Mouse (Mus musculus): ENCODE data around the gene Urad. TPM values are rescaled to one million over a fixed set of nuclear protein-coding genes. Genes with fewer than 3 reads are reported as not detected.

Gene Urad
- polyA plus RNA-seq, 1 experiment from 2014 or later, result not detected

GRCm38 (mm10) chr5:147305856-147306637 is 16.2 kb downstream of the Urad start:
- Histone ChIP-seq H3K9me3 (replicated peaks) (no peaks in the 10 kb centered on the region), H3K4me1 (peaks cover 22% of the 10 kb centered on the region), H3K27me3 (replicated peaks) (peaks cover 99% of the 10 kb centered on the region), H3K27ac (replicated peaks) (no peak overlapping the region), H3K9ac (replicated peaks) (no peak overlapping the region), H3K4me3 (replicated peaks) (peak overlapping the region; percentile 8; the same call in 1 of the 2 replicates), H3K4me2 (peak overlapping the region; percentile 11), H3K36me3 (no peaks in the 10 kb centered on the region)
- WGBS, result under 1% methylated on average over 58 of the region's 58 CpGs
- ATAC-seq (ENCODE audit: low FRiP score), result no peak

- Histone ChIP-seq H3K4me2 (no peak overlapping the region), H3K4me1 (peaks cover 22% of the 10 kb centered on the region), H3K9me3 (replicated peaks) (no peaks in the 10 kb centered on the region), H3K4me3 (replicated peaks) (no peak overlapping the region; the same call in 1 of the 2 replicates), H3K36me3 (no peaks in the 10 kb centered on the region), H3K27ac (replicated peaks) (no peak overlapping the region), H3K9ac (replicated peaks) (no peak overlapping the region), H3K27me3 (replicated peaks) (peaks cover 98% of the 10 kb centered on the region)
- ATAC-seq (ENCODE audit: low FRiP score), result no peak
- under 1% methylated on average over 16 of the region's 16 CpGs for WGBS
Measured at GRCm38 (mm10) chr5:147305166-147305565, 17.1 kb downstream of the Urad start.

- under 1% methylated on average over 53 of the region's 54 CpGs for WGBS
- H3K4me3 ChIP-seq (replicated peaks), result no peak overlapping the region
- no peak overlapping the region for H3K27ac ChIP-seq (replicated peaks)
- H3K9ac ChIP-seq (replicated peaks), result no peak overlapping the region
- ATAC-seq (ENCODE audit: low FRiP score), result no peak
- H3K27me3 ChIP-seq (replicated peaks), result peaks cover 98% of the 10 kb centered on the region
- no peaks in the 10 kb centered on the region for H3K9me3 ChIP-seq (replicated peaks)
- peaks cover 26% of the 10 kb centered on the region for H3K4me1 ChIP-seq
- no peaks in the 10 kb centered on the region for H3K36me3 ChIP-seq
- H3K4me2 ChIP-seq, result no peak overlapping the region
Measured at GRCm38 (mm10) chr5:147304276-147305155, 17.7 kb downstream of the Urad start.

- Histone ChIP-seq H3K4me1 (peaks cover 29% of the 10 kb centered on the region), H3K9me3 (replicated peaks) (no peaks in the 10 kb centered on the region), H3K27ac (replicated peaks) (no peak overlapping the region), H3K4me3 (replicated peaks) (no peak overlapping the region), H3K4me2 (no peak overlapping the region), H3K27me3 (replicated peaks) (peaks cover 98% of the 10 kb centered on the region), H3K9ac (replicated peaks) (no peak overlapping the region), H3K36me3 (no peaks in the 10 kb centered on the region)
- 6% methylated on average over 13 of the region's 13 CpGs for WGBS
- no peak for ATAC-seq (ENCODE audit: low FRiP score)
Measured at GRCm38 (mm10) chr5:147302746-147303400, 19.4 kb downstream of the Urad start.

GRCm38 (mm10) chr5:147302141-147302540 is 20.1 kb downstream of the Urad start:
- H3K27ac ChIP-seq (replicated peaks), result no peak overlapping the region
- 11% methylated on average over 8 of the region's 8 CpGs for WGBS
- H3K4me2 ChIP-seq, result no peak overlapping the region
- H3K4me3 ChIP-seq (replicated peaks), result no peak overlapping the region
- peaks cover 29% of the 10 kb centered on the region for H3K4me1 ChIP-seq
- peaks cover 98% of the 10 kb centered on the region for H3K27me3 ChIP-seq (replicated peaks)
- H3K9ac ChIP-seq (replicated peaks), result no peak overlapping the region
- no peaks in the 10 kb centered on the region for H3K9me3 ChIP-seq (replicated peaks)
- ATAC-seq (ENCODE audit: low FRiP score), result no peak
- no peaks in the 10 kb centered on the region for H3K36me3 ChIP-seq

- no peaks in the 10 kb centered on the region for H3K9me3 ChIP-seq (replicated peaks)
- H3K9ac ChIP-seq (replicated peaks), result no peak overlapping the region
- no peak overlapping the region for H3K4me3 ChIP-seq (replicated peaks)
- no peak overlapping the region for H3K4me2 ChIP-seq
- ATAC-seq (ENCODE audit: low FRiP score), result no peak
- WGBS, result 4% methylated on average over 10 of the region's 10 CpGs
- peaks cover 25% of the 10 kb centered on the region for H3K4me1 ChIP-seq
- no peaks in the 10 kb centered on the region for H3K36me3 ChIP-seq
- H3K27me3 ChIP-seq (replicated peaks), result peaks cover 95% of the 10 kb centered on the region
- H3K27ac ChIP-seq (replicated peaks), result no peak overlapping the region
Measured at GRCm38 (mm10) chr5:147301781-147302070, 20.5 kb downstream of the Urad start.

GRCm38 (mm10) chr5:147300917-147301780 is 21.1 kb downstream of the Urad start:
- 4% methylated on average over 21 of the region's 21 CpGs for WGBS
- Histone ChIP-seq H3K4me1 (peaks cover 19% of the 10 kb centered on the region), H3K27ac (replicated peaks) (no peak overlapping the region), H3K9me3 (replicated peaks) (no peaks in the 10 kb centered on the region), H3K4me2 (no peak overlapping the region), H3K27me3 (replicated peaks) (peaks cover 91% of the 10 kb centered on the region), H3K4me3 (replicated peaks) (no peak overlapping the region), H3K9ac (replicated peaks) (no peak overlapping the region), H3K36me3 (no peaks in the 10 kb centered on the region)
- ATAC-seq (ENCODE audit: low FRiP score), result no peak

GRCm38 (mm10) chr5:147300001-147300363 is 22.3 kb downstream of the Urad start:
- Histone ChIP-seq H3K36me3 (no peaks in the 10 kb centered on the region), H3K4me1 (peaks cover 15% of the 10 kb centered on the region), H3K27me3 (replicated peaks) (peaks cover 89% of the 10 kb centered on the region), H3K27ac (replicated peaks) (no peak overlapping the region), H3K4me3 (replicated peaks) (no peak overlapping the region), H3K9me3 (replicated peaks) (no peaks in the 10 kb centered on the region), H3K4me2 (peak overlapping the region; percentile 44), H3K9ac (replicated peaks) (no peak overlapping the region)
- ATAC-seq (ENCODE audit: low FRiP score), result no peak
- WGBS, result 4% methylated on average over 4 of the region's 4 CpGs

- no peak overlapping the region for H3K9ac ChIP-seq (replicated peaks)
- H3K27me3 ChIP-seq (replicated peaks), result peaks cover 89% of the 10 kb centered on the region
- H3K4me2 ChIP-seq, result peak overlapping the region; percentile 44
- WGBS, result 1% methylated on average over 41 of the region's 41 CpGs
- H3K4me3 ChIP-seq (replicated peaks), result no peak overlapping the region
- no peak overlapping the region for H3K27ac ChIP-seq (replicated peaks)
- H3K36me3 ChIP-seq, result no peaks in the 10 kb centered on the region
- no peak for ATAC-seq (ENCODE audit: low FRiP score)
- H3K4me1 ChIP-seq, result peaks cover 9% of the 10 kb centered on the region
- no peaks in the 10 kb centered on the region for H3K9me3 ChIP-seq (replicated peaks)
Measured at GRCm38 (mm10) chr5:147299255-147300000, 22.8 kb downstream of the Urad start.

GRCm38 (mm10) chr5:147297249-147297648 is 25.0 kb downstream of the Urad start:
- 74% methylated on average over 5 of the region's 5 CpGs for WGBS
- no peak overlapping the region for H3K4me2 ChIP-seq
- no peaks in the 10 kb centered on the region for H3K9me3 ChIP-seq (replicated peaks)
- no peak overlapping the region for H3K27ac ChIP-seq (replicated peaks)
- peaks cover 7% of the 10 kb centered on the region for H3K4me1 ChIP-seq
- H3K36me3 ChIP-seq, result no peaks in the 10 kb centered on the region
- ATAC-seq (ENCODE audit: low FRiP score), result no peak
- H3K9ac ChIP-seq (replicated peaks), result no peak overlapping the region
- no peak overlapping the region for H3K4me3 ChIP-seq (replicated peaks)
- peaks cover 86% of the 10 kb centered on the region for H3K27me3 ChIP-seq (replicated peaks)
